Mouse (Mus musculus) hindbrain, embryonic 14.5 days (tissue): ENCODE measurements around the gene Tnik. TPM values are rescaled to one million over a fixed set of nuclear protein-coding genes. Genes with fewer than 3 reads are reported as not detected.

Experiments used
- ATAC-seq: fragments of 200-750 bp; cut with Nextera tagmentation; 2 replicates; pipeline ENCODE4 v1.8.0; 2017; ENCODE audit warnings: moderate number of reproducible peaks, mild to moderate bottlenecking, moderate TSS enrichment, moderate library complexity; ENCODE audit not compliant: low FRiP score
- DNase-seq: peaks from one replicate; pipeline ENCODE4 v3.0.0-alpha.2; 2015; ENCODE audit warnings: low spot score
- H3K27ac ChIP-seq: fragments of 300-500 bp; sonication (generic); 2 replicates; pipeline ENCODE4 v1.5.1; 2014; ENCODE audit warnings: mild to moderate bottlenecking, moderate library complexity
- H3K27me3 ChIP-seq: fragments of 300-500 bp; sonication (generic); 2 replicates; pipeline ENCODE4 v1.6.1; 2014; ENCODE audit warnings: mild to moderate bottlenecking, low read length, mixed read lengths; ENCODE audit not compliant: control insufficient read depth, insufficient read depth
- H3K36me3 ChIP-seq: fragments of 300-500 bp; sonication (generic); replicated peaks from 2 replicates; pipeline ENCODE4 v1.6.1; 2014; ENCODE audit not compliant: control insufficient read depth, insufficient read depth
- H3K4me1 ChIP-seq: fragments of 300-500 bp; sonication (generic); replicated peaks from 2 replicates; pipeline ENCODE4 v1.6.1; 2014; ENCODE audit warnings: antibody characterized with exemption, low read length, mixed read lengths; ENCODE audit not compliant: control insufficient read depth, insufficient read depth
- H3K4me2 ChIP-seq: fragments of 300-500 bp; sonication (generic); replicated peaks from 2 replicates; pipeline ENCODE4 v1.6.1; 2014; ENCODE audit warnings: mild to moderate bottlenecking, moderate library complexity
- H3K4me3 ChIP-seq: fragments of 300-500 bp; sonication (generic); replicated peaks from 2 replicates; pipeline ENCODE4 v1.5.1; 2014; ENCODE audit warnings: mild to moderate bottlenecking, low read length
- H3K9ac ChIP-seq: fragments of 300-500 bp; sonication (generic); 2 replicates; pipeline ENCODE4 v1.6.1; 2014
- H3K9me3 ChIP-seq: fragments of 300-500 bp; sonication (generic); 2 replicates; pipeline ENCODE4 v1.6.1; 2016; ENCODE audit warnings: low read length; ENCODE audit not compliant: control insufficient read depth
- WGBS: fragments of 180-500 bp; shearing (Covaris S2); extraction: QIAGEN DNeasy Blood & Tissue Kit; methylation state at CpG from one replicate; pipeline ENCODE4 v1.1.7; 2014; 5-methylcytosine and 5-hydroxymethylcytosine counted together
- polyA plus RNA-seq: library from polyadenylated mRNA; unstranded; fragments of >200 nt; fragmentation: Nextera tagmentation; extraction: Ambion mirVana; gene quantifications from 2 replicates; pipeline ENCODE4 v1.2.1, GENCODE M21; 2014

The Tnik gene
- polyA plus RNA-seq, 1 experiment from 2014 or later = 97.5 TPM

DNA sequence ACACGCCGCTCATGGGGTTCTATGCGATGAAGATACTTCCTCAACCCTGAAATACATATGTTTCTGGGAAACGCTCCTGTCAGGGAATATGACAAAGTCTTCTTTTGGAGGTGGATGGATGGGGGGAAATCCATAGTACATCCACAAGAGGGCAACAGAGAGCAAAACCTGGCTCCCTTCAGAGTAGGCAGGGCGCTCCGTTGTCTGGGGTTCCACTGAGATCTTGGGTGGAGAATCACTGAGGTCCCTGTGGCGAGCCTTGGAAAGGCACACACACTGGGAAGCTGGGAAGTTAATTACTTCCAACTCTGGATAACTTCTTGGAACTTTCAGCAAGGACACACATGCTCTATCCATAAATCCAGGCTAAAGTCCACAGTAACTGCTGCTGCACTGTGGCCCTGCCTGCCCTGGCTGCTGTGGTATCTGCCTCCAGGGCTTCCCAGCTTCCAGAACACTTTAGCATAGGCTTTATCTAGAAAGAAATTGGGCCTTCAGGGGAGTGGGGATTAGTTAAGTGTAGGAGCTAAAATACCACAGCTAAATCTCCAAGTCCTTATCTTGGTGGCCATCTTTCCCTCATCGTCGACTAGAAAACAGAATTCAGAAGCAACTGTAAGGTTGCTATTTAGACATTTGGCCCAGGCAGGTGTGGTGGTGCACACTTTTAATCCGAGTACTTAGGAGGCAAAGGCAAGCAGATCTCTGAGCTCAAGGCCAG is 299.8 kb downstream of the Tnik start:
- DNase-seq (no peak), ATAC-seq (no peak)
- WGBS = 76% methylated on average over 10 of the region's 10 CpGs

DNA sequence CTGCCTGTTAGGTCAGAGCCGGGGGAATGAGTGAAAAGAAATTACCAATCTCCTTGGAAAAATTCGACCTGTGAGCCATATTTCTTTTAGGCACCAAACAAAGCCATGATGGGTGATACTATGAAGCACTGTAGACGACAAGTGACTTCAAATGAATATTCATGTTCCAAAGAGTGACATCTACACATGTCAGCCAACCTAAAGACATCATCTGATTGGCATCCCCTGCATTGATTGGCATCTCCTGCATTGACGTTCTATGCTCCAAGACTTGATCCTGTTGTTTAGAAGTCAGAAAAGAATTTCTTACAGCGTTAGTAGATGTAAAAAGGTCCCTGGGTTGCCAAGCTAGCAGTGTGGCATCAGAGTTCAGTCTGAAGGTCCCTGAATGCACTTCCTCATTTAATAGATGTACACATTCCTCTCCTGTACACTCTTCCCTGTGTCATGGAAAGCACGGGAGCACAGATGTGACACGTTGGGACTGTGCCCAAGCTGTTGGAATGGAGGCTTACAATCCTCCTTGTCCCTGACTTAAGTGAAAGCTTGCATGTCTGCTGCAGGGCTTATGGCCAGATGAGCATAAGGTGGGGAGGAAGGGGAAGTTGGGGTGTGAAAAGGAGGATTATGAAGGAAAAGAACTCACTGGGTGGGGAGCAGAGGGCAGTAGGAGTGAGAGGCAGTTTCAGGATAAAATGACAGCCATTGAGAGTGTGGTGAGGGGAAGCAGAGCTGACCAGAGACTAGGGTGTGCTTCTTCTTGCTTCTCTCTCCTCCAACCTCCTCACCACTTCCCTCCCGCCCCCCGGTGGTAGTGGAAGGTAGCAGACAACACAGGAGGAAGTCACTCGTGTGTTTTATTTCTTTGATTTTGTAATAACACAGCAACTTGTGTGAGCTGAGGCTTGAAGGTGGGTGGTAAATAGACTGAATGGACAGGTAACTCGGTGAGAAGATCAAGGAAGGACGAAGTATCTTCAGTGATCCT is 301.6 kb downstream of the Tnik start:
- Histone ChIP-seq H3K4me1 (no peaks in the 10 kb centered on the region), H3K4me3 (no peak overlapping the region), H3K36me3 (peaks cover 35% of the 10 kb centered on the region), H3K9ac (no peak overlapping the region), H3K27me3 (no peaks in the 10 kb centered on the region), H3K4me2 (no peak overlapping the region), H3K9me3 (no peaks in the 10 kb centered on the region), H3K27ac (peak overlapping the region; percentile 17; the same call in 1 of the 2 replicates)
- ATAC-seq (no peak), DNase-seq (no peak)
- 63% methylated on average over 12 of the region's 12 CpGs for WGBS

More for the DNA sequence above, 299.8 kb downstream of the Tnik start:
- Histone ChIP-seq H3K36me3 (peaks cover 46% of the 10 kb centered on the region), H3K9me3 (no peaks in the 10 kb centered on the region), H3K4me2 (no peak overlapping the region), H3K27ac (no peak overlapping the region), H3K27me3 (no peaks in the 10 kb centered on the region), H3K4me1 (peaks cover 11% of the 10 kb centered on the region; the same call in 1 of the 2 replicates), H3K9ac (no peak overlapping the region), H3K4me3 (no peak overlapping the region)

DNA sequence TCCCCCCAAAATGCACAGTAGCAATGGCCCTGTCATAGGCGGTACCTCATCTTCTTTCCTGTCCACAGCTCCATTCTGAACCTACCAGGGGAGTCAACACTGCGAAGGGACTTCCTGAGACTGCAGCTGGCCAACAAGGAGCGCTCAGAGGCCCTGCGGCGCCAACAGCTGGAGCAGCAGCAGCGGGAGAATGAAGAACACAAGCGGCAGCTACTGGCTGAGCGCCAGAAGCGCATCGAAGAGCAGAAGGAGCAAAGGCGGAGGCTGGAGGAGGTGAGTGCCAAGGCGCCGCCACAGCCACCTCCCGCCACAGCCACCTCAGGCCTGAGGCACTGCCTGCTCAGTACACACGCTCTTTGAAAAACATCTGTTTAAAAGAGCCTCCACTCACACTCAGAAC is 314.3 kb downstream of the Tnik start:
- 24% methylated on average over 15 of the region's 15 CpGs for WGBS
- Histone ChIP-seq H3K9me3 (no peaks in the 10 kb centered on the region), H3K27me3 (no peaks in the 10 kb centered on the region), H3K27ac (no peak overlapping the region), H3K9ac (no peak overlapping the region), H3K4me2 (no peak overlapping the region), H3K4me1 (0 out of 2 replicates have a peak, but pooled peaks cover 6% of the 10 kb centered on the region), H3K36me3 (peaks cover 50% of the 10 kb centered on the region), H3K4me3 (no peak overlapping the region)
- DNase-seq (peak; percentile 50), ATAC-seq (peak; percentile 64)

GRCm38 (mm10) chr3:28578950-28579615 is 316.1 kb downstream of the Tnik start:
- no peak overlapping the region for H3K4me2 ChIP-seq
- no peak overlapping the region for H3K9ac ChIP-seq
- 90% methylated on average over 18 of the region's 18 CpGs for WGBS
- 0 out of 2 replicates have a peak, but pooled peaks cover 6% of the 10 kb centered on the region for H3K4me1 ChIP-seq
- ATAC-seq (no peak), DNase-seq (no peak)
- peaks cover 56% of the 10 kb centered on the region for H3K36me3 ChIP-seq
- no peaks in the 10 kb centered on the region for H3K9me3 ChIP-seq
- no peak overlapping the region for H3K4me3 ChIP-seq
- H3K27me3 ChIP-seq = no peaks in the 10 kb centered on the region
- H3K27ac ChIP-seq = no peak overlapping the region

DNA sequence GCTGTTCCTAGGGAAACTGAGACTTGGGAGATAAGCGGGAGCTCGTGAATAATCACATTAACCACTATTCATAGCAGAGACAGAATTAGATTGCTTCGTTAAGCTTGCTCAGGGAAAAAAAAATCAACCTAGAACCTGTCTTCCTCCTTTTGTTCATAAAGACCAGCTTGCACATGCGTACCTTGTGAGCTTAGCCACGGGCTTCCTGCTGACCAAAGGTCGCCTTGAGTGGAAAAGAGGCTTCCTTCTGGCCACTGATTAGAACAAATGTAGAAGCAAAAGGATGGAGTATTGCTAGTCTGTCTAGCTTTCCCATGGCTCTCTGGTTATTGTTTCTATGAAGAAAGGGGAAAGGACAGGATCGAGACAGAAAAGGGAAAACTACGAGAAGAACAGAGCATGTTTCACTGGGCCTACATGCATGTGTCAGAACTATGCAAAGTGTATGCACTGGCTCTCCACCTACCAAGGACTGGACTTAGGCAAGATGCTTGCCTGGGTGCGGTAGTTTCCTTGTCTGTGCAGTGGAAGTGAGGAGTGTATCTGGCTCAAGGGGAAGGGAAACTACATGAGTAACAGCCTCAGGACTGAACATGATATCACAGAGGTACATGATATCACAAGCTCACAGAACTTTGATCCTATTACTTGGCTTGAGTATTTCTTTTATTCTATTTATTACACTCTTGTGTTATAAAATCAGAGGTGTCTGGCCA is 322.9 kb downstream of the Tnik start:
- Histone ChIP-seq H3K9me3 (no peaks in the 10 kb centered on the region), H3K27ac (no peak overlapping the region), H3K36me3 (peaks cover 36% of the 10 kb centered on the region), H3K27me3 (no peaks in the 10 kb centered on the region), H3K4me1 (no peaks in the 10 kb centered on the region), H3K4me2 (no peak overlapping the region), H3K4me3 (no peak overlapping the region), H3K9ac (no peak overlapping the region)
- ATAC-seq (no peak), DNase-seq (no peak)
- 85% methylated on average over 9 of the region's 9 CpGs for WGBS

DNA sequence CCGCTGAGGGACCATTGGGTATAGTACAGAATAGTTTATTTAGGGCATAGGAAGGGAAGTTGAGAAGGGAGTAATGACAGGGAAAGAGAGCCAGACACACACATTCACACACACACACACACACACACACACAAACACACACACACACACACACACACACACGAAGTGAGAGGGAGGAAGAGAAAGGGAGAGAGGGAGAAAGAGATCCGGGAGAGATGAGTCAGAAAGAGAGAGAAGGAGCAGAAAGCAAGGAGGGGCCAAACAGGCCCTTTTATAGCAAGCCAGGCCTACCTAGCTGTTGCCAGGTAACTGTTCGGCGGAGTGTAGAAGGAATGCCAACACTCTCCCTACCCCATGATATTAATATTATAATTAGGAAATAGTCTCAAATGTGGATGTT is 324.8 kb downstream of the Tnik start:
- H3K36me3 ChIP-seq = peaks cover 27% of the 10 kb centered on the region
- 69% methylated on average over 5 of the region's 5 CpGs for WGBS
- no peak for ATAC-seq
- H3K4me2 ChIP-seq = no peak overlapping the region
- no peaks in the 10 kb centered on the region for H3K27me3 ChIP-seq
- no peaks in the 10 kb centered on the region for H3K9me3 ChIP-seq
- no peak overlapping the region for H3K4me3 ChIP-seq
- no peak overlapping the region for H3K9ac ChIP-seq
- no peak overlapping the region for H3K27ac ChIP-seq
- no peaks in the 10 kb centered on the region for H3K4me1 ChIP-seq
- DNase-seq = no peak

GRCm38 (mm10) chr3:28591345-28591744 is 328.3 kb downstream of the Tnik start:
- Histone ChIP-seq H3K27me3 (no peaks in the 10 kb centered on the region), H3K36me3 (peaks cover 32% of the 10 kb centered on the region), H3K27ac (no peak overlapping the region), H3K4me1 (no peaks in the 10 kb centered on the region), H3K4me3 (no peak overlapping the region), H3K4me2 (no peak overlapping the region), H3K9me3 (no peaks in the 10 kb centered on the region), H3K9ac (no peak overlapping the region)
- peak; percentile 36 for DNase-seq
- ATAC-seq = no peak
- WGBS = 57% methylated on average over 7 of the region's 7 CpGs

DNA sequence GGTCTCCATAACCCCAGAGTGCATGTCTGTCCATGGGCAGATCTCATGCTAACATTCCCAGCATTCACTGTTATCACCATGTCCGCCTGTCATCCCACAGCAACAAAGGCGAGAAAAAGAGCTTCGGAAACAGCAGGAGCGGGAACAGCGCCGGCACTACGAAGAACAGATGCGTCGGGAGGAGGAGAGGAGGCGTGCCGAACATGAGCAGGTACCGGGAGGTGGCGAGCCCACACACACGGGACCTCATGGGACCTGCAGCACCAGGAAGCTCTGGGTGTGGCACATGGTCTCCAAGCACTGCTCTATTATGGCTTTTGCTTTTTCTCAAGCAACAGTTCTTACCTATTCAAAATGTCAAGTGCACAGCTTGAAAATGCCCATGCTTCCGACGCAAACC is 330.9 kb downstream of the Tnik start:
- Histone ChIP-seq H3K27ac (no peak overlapping the region), H3K36me3 (peaks cover 56% of the 10 kb centered on the region), H3K4me2 (no peak overlapping the region), H3K27me3 (no peaks in the 10 kb centered on the region), H3K4me1 (no peaks in the 10 kb centered on the region), H3K4me3 (no peak overlapping the region), H3K9me3 (no peaks in the 10 kb centered on the region), H3K9ac (no peak overlapping the region)
- 94% methylated on average over 16 of the region's 16 CpGs for WGBS
- no peak for DNase-seq
- no peak for ATAC-seq
